Mouse (Mus musculus) telencephalon, adult 2 months (tissue): ENCODE measurements at regions not wholly inside any gene's neighbourhood (a gene's known extent, or its start where the extent isn't known, plus 50 kb on each side); places are given as distances from the start of the nearest gene placed in this dataset.

Experiments
- DNase-seq: peaks from one replicate; pipeline ENCODE4 v3.0.0-alpha.2; 2011; ENCODE audit warnings: low read depth, low spot score

DNA sequence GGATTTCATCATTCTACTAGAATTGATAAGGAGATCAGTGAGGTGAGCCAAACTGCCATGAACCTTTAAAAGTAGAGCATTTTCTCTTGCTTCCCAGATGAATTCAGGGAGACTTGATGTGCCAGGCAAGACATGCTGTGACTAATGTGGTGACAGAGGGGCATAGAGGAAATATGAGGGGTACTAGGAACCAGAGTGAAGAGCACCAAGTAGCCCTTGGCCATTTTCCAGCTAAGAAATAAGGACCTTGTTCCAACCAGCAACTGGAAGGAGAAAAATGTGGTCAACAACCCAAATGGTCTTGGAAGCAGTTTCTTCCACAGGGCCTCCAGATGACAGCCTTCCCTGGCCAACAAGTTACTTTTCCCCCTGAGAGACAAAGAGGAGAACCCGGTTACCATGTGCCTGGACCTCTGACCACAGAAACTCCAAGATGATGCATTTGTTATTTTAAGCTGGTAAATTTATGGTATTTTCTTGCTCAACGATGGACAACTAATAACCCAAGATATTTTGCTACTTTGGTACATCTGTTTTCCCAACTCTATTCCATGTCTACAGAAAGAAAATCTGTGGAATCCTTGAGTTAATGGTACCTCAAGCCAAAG, 351.8 kb downstream of the Osr1 start:
- DNase-seq, result no peak

GRCm38 (mm10) chr12:9924561-9924960, 354.6 kb downstream of the Osr1 start:
- DNase-seq, result no peak

DNA sequence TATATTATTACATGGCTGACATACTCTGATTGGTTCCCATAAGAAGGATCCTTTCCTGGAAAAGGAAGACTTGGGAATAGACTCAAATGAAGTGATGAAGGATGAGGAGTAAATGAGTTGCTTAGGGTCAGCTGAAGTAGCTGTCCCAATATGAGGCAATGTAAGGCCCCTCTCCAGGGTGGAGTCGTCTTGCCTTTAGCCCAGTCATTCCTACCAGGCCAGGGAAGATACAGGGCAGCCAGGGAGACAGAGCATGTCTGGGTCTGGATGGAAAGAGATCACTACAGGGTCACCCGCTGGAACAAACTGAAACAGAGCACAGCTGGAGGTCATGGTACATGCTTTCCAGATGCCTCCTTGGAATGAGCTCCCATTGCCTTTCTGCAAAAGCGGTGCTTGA, 364.2 kb downstream of the Osr1 start:
- no peak for DNase-seq

- no peak for DNase-seq
Observed at GRCm38 (mm10) chr12:9941357-9941756, 371.4 kb downstream of the Osr1 start.

DNA sequence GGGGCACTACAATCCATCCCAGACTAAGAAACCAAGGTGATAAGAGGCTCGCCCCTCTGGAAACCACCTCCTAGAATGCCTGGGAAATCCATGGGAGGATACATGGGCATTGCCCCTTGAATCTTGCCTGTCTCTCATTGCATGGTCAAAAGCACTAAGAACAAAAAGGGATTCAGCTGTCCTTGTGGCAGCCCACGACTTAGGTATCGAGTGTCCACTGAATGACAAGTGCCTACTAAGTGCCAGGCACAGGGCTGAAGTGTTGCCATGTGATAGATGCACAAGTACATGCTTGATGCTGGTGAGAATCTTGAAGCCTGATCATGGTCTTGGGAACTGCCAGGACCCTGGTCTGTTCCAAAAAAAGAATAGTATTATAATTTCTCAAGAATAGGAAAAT, 371.9 kb downstream of the Osr1 start:
- no peak for DNase-seq

- DNase-seq, result no peak
Observed at GRCm38 (mm10) chr12:9948784-9949183, 378.9 kb downstream of the Osr1 start.

DNA sequence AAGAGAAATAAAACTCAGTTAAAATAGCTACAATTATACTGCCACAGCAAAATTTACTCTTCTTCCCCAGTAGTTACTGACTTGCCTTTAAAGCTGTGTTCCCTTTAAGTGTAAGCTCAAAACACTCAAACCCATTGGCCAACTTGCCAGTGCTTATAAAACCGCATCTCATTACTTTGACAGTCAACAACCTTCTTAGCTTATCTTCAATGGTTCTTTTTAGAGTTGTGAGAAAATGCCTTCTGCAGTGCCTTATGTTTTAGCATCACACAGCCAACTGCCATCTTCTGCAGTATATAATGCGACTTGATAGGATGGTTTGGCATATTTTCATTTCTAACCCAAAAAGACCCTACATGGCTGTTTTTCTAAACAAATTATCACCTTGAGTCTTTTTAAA, 382.5 kb downstream of the Osr1 start:
- DNase-seq, result peak; percentile 32

- DNase-seq, result no peak
Observed at GRCm38 (mm10) chr12:9954178-9954888, 384.4 kb downstream of the Osr1 start.

DNA sequence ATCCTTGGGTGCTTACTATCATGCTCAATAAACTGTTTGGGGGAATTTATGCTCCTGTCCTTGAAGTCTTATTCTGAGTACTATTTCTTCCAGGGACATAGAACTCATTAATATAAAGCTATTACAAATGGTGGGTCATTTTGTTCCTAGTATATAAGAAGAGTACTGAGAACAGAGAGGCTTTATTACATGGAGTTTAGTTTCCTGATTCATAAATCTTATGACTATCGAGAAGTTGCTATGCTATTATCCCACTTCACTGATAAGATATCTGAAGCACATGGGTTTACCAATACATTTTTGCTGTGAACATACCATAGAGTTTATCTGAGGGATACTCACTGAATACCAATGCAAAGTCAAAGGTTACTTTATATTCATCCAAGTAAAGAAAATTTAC, 399.5 kb downstream of the Osr1 start:
- no peak for DNase-seq

DNA sequence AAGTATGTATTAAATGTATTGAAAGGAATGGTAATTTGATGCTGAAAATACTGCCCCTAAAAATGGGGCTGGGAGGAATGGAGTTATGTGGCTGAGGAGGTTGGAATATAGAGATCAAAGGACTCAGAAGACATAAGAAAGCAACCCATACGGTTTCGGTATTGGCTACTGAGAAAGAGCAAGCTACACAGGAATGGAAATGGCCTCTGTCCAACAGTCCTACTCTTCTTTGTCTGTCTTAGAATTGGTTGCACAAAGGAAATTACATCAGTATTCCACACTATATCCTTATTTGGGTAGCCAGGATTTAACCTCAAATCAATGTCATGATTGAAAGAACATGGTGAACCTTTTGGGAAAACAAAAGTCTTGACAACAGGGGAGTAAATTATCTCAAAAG, 399.0 kb upstream of the Nt5c1b start:
- no peak for DNase-seq

DNA sequence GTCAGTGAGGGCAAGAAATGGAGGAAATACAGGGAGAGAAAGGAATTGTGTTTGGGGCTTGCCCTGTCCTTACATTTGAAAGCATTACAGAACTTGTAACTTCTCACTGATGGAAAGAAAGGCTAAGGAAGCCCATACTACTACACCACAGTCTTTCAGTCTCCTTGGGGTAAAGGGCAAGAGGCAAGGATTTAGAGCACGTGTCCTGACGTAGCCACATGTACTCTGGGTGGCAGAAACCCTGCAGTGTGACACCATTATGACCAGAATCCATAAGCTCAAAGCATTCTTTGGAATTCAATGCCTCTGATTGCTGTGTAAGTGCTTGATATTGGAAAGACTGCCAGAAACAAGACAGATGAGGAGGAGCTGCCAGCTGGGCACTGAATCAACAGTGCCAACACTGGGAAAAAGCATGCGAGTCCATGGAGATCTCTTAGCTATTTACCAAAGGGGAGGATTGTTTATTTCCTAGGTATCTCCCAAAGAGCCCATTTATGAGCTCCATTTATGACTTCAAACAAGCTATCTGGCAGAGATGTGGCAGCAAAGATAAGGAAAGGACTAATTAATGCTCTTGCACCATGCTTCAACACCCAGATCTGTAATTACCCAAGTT, 391.2 kb upstream of the Nt5c1b start:
- DNase-seq, result peak; percentile 23

DNA sequence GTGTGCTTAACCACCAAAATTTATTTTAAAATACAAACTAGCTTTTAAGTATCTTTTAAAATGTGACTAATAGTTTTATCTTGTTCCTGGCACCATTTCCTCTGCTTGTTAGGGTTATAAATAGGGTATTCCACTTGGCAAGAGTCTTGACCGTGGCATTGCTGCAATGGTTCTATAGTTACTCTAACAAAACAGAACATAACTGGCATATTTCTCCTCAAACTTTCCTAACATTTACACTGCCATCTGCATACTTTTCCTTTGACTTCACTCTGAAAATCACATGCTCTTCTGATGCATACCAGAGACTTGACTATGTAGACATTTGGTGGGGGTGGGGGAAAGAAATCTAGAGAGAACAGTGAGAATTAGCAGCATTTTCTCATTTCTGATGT, 390.7 kb upstream of the Nt5c1b start:
- DNase-seq, result peak; percentile 18

DNA sequence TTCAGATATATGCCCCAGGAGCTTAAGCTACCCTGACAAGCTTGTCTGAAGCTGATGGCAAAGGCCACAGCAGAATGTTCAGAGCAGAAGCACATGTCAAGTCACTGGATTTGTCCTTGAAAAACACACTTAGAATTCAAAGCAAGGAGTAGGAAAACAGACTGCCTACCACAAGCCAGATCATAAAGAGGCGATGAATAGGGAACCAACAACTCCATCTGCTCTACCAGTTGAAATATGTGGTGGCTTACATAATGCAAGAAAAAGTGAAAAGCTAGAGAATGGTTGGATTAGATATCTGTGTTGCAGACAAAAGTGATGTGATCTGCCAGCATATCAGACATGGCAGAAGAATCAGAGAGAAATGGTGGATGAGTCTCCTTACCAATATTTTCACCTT, 378.5 kb upstream of the Nt5c1b start:
- peak; percentile 15 for DNase-seq

DNA sequence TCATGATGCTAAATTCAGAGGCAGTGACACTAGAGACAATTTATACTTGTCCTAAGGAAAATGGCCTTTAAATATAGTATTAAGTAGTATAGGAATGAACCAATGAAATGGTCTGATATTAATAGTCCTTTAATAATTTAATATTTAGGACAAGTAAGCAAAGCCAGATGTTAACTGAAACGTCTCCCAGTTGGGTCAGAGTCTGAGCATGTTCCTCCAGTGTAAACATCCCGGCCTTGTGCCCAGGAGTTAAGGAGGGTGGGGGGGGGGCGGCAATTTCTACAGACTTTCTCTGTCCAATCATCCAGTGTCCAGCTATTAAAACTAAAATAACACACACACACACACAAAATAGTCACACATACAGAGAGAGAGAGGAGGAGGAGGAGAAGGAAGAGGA, 374.1 kb upstream of the Nt5c1b start:
- no peak for DNase-seq

DNA sequence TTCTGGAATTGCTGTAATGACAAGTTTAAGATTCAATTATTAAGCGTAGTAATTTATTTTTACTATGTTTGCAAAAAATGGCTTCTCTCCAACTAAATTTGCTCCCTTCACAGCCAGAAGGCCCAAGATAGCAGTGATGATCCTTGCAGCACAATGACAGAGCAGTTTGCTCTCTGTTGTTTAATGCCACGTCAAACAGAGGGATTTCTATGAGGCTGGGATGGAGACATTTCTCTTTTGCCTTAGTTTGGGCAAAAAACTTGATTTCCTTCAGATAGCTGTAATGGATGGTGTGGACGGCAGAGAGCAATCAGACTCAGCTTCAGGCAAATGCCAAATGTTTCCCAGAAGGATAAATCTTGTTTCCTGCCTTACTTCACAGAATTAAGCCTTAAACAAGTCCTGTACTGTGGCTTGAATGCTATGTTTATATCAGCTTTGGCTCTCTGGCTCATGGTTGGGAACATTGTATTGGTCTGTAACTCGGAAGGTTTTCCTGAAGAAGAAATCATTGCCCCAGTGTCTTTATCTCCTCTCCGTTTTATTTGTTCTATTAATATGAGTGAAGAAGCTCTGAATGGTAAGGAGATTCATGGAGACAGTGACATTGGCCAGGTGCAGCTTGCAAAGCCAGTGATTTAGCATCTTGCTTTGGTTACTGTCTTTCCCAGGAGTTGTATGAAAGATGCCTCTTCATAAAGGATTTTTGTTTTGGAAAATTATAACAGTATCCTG, 373.2 kb upstream of the Nt5c1b start:
- DNase-seq, result no peak

DNA sequence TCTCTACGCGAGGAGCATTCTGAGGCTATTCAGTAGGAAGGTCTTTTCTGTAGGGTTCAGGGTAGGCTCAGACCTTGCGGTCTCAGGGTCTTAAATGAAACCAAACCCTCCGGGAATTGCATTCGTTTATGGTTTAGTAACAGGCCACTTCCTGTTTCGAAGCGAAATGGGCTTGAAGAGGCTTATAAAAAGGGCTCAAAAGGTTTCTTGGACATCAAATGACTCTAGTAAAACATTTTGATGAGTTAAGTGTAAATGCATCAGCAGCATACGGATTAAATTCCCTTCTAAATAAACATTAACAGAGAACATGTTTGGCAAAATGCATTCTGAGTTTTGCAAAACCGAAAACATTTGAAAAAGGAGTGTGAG, 372.6 kb upstream of the Nt5c1b start:
- no peak for DNase-seq

GRCm38 (mm10) chr12:9997571-9997970, 372.2 kb upstream of the Nt5c1b start:
- DNase-seq, result no peak

- no peak for DNase-seq
Observed at GRCm38 (mm10) chr12:9999933-10000332, 369.8 kb upstream of the Nt5c1b start.

DNA sequence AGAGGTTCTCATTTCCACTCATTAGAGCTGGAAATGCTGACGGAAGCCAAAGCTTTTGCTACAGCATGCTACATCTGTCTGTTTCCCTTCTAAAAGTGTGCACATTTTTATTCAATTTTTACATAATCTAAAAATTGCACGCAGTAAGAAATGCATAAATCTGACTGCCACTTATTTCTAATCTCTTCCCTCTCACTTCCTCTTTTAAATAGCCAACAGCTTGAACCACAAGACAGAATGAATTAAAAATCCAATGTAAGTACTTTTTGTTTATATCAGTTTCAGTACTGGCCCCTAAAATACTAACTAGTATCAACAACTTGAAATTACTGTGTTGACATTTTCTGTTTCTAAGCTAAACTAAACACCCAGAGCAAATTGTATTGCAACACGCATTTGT, 361.3 kb upstream of the Nt5c1b start:
- no peak for DNase-seq

DNA sequence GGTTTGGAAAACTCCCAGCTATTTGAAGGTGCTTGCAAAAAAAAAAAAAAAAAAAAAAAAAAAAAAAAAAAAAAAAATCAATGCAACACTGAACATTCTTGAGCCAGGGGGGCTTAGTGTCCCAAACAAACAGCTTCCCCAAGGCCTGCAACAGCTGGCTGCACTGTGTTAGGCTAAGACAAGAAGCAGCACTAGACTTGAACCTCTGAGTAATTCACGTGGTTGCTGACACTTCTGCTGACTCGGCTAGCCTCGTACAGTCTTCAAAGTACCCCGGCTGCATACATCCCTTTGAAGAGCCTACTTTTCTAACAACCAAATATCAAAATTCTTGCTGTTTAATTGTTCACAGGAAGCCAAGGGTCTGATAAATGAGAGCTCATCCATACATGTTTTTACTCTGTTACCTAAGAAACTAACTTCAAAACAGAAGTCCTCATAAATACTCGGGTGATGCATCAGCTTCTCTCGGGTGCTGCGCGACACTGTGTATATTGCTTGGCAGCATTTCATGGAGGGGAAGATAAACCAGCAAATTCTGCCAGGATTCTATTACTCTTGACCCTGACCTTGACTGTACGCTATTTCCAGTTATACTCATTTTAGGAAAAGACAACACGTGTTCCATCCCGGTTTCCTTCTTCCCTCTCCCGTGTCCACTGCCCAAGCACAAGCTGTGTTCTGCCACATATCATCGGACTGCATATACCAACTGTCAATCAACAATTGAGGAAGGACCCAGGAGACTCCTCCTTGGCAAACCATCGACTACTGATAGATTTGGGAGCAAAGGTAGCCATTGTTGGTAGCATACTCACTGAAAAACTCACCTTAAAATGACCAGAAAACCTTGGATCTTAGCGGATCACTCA, 352.8 kb upstream of the Nt5c1b start:
- DNase-seq, result no peak

GRCm38 (mm10) chr12:10035479-10035878, 334.3 kb upstream of the Nt5c1b start:
- no peak for DNase-seq
